Comparison of ENCODE assay signal across 8 mouse cellular contexts in the genomic region with DNA sequence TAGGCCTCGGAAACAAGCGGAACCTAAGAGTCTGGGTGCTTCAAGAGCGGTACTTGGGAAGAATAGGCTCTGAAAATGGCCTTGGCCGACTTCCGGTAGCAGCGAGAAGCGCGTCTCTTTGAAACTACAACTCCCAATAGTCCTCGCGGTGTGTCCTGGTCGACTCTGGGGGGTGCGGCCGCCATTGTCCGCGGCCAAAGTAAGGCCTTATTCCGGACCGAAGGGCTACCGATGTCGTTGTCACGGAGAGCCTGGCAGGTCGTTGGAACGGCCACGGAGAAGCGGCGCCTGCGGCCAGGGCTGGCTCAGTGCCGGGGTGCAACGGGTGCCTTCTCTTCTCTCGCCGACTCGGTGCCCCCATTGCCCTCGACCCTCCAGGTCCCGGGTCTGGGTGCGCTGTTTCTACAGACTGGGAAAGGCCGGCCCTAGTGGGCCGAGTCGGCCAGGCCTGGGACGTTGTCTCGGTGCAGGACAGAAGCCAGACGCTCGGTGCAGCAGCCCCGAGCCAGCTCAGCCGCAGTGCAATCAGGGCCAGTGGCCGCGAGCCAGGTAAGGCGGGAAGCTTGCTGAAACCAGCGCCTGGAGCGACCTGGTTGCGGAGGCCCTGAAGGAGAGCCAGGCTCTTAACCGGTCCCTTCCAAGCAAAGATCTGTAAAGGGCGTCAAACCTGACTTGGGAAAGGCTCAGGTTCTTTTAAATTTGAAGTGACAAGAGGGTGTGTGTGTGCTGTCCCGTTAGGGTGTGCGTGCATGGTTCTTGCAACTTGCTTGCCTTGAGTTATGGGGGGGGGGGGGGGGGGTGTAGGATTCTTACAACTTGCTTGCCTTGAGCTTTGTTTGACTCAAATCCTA. TPM values are rescaled to one million over a fixed set of nuclear protein-coding genes. Genes with fewer than 3 reads are reported as not detected.
DNase-seq lines count a peak whose midpoint lies in the region; ATAC-seq and TF ChIP-seq lines count a peak whose summit lies in the region.

A gene (plus strand): TSS at position 136 of the 851 bp plus-strand sequence.

- TF ChIP-seq CTCF in G1E (IDR thresholded peaks at IDR 0.05; ENCODE audit: low read depth, low read length), result no peak
- TF ChIP-seq CTCF in forebrain, postnatal 0 days (IDR thresholded peaks at IDR 0.05; ENCODE audit: low read depth), result peak; percentile 34

- H3K27me3 ChIP-seq in G1E (ENCODE audit: insufficient read depth, low read length), result no peaks in the 10 kb centered on the region
- H3K27me3 ChIP-seq in forebrain, postnatal 0 days (ENCODE audit: insufficient read depth, low read length), result no peaks in the 10 kb centered on the region
- no peaks in the 10 kb centered on the region for H3K27me3 ChIP-seq in lung, embryonic 15.5 days

- H3K36me3 ChIP-seq in G1E (replicated peaks), result peaks cover 25% of the 10 kb centered on the region
- H3K36me3 ChIP-seq in forebrain, postnatal 0 days (ENCODE audit: insufficient read depth), result peaks cover 30% of the 10 kb centered on the region
- H3K36me3 ChIP-seq in lung, embryonic 15.5 days, result peaks cover 32% of the 10 kb centered on the region

- DNase-seq in G1E (ENCODE audit: low spot score), result peak; percentile 78
- peak; percentile 90 for DNase-seq in cerebellum, adult 11-12 months
- peak; percentile 94 for DNase-seq in forebrain, postnatal 0 days
- peak; percentile 87 for DNase-seq in heart, postnatal 4 days
- DNase-seq in layer of hippocampus, adult 8-10 months (ENCODE audit: low spot score in 2 of 2), result peak; percentile 82 to 88
- DNase-seq in ovary, adult 18-20 months (ENCODE audit: low spot score), result peak; percentile 81
- DNase-seq in thymus, postnatal 0 days (ENCODE audit: low spot score), result peak; percentile 85

- peaks cover 3% of the 10 kb centered on the region; the same call in 1 of the 2 replicates for H3K4me1 ChIP-seq in G1E (ENCODE audit: insufficient read depth, low read depth, low read length)
- H3K4me1 ChIP-seq in forebrain, postnatal 0 days (ENCODE audit: insufficient read depth), result no peaks in the 10 kb centered on the region
- no peaks in the 10 kb centered on the region for H3K4me1 ChIP-seq in lung, embryonic 15.5 days

- no peaks in the 10 kb centered on the region for H3K9me3 ChIP-seq in G1E (replicated peaks)
- 0 out of 2 replicates have a peak, but pooled peaks cover 9% of the 10 kb centered on the region for H3K9me3 ChIP-seq in forebrain, postnatal 0 days (ENCODE audit: low read length)
- H3K9me3 ChIP-seq in lung, embryonic 15.5 days, result peaks cover 12% of the 10 kb centered on the region; the same call in 1 of the 2 replicates

- H3K4me3 ChIP-seq in G1E (ENCODE audit: low read depth, low read length), result peak within 1 kb of the TSS; percentile 97
- peak within 1 kb of the TSS; percentile 97 for H3K4me3 ChIP-seq in forebrain, postnatal 0 days (ENCODE audit: low read depth, low read length)
- peak within 1 kb of the TSS; percentile 60 for H3K4me3 ChIP-seq in lung, embryonic 15.5 days

- H3K4me2 ChIP-seq in forebrain, postnatal 0 days (ENCODE audit: low read depth), result peak within 1 kb of the TSS; percentile 53
- H3K4me2 ChIP-seq in lung, embryonic 15.5 days, result peak within 1 kb of the TSS; percentile 51

- H3K27ac ChIP-seq in forebrain, postnatal 0 days (ENCODE audit: low read depth, low read length), result peak within 1 kb of the TSS; percentile 93
- H3K27ac ChIP-seq in lung, embryonic 15.5 days, result peak within 1 kb of the TSS; percentile 84

- H3K9ac ChIP-seq in forebrain, postnatal 0 days, result peak within 1 kb of the TSS; percentile 98
- H3K9ac ChIP-seq in lung, embryonic 15.5 days, result peak within 1 kb of the TSS; percentile 79

- WGBS in forebrain, postnatal 0 days, result under 1% methylated on average over 52 of the region's 53 CpGs
- WGBS in lung, embryonic 15.5 days, result under 1% methylated on average over 53 of the region's 53 CpGs

- ATAC-seq in G1E (ENCODE audit: extremely low read depth, insufficient number of reproducible peaks, low FRiP score, poor library complexity, severe bottlenecking), result peak; percentile 100
- ATAC-seq in forebrain, postnatal 0 days, result peak; percentile 99
- ATAC-seq in lung, embryonic 15.5 days (ENCODE audit: borderline replicate concordance, extremely low read depth, low FRiP score, low TSS enrichment), result peak; percentile 97

RNA-seq across cellular contexts. Expression of the gene that starts here (rescaled TPM):
- total RNA-seq in G1E (2014; fragmentation: Nextera tagmentation) (27.5 and 30.6 TPM in 2 replicates), G1E (2017) (14.6 and 17.4 TPM in 2 replicates)
- 2.3 and 2.9 TPM in 2 replicates for polyA plus RNA-seq in G1E (2012)
- 35.2 and 45.2 TPM in 2 replicates for total RNA-seq in forebrain, postnatal 0 days (2014; rRNA removed)
- polyA plus RNA-seq in forebrain, postnatal 0 days (2015; fragmentation: Nextera tagmentation; extraction: Ambion mirVana), result 18.4 and 20.1 TPM in 2 replicates
- 10 to 100 TPM; 13.7 to 16.0 TPM for total RNA-seq in heart, postnatal 4 days (2021)
- total RNA-seq in layer of hippocampus, adult 8-10 months (2022), result 10 to 100 TPM; 12.8 to 17.2 (median 13.5) TPM
- polyA plus RNA-seq in lung, embryonic 15.5 days (2015; fragmentation: Nextera tagmentation; extraction: Ambion mirVana), result 22.1 and 24.3 TPM in 2 replicates
- 13.9 and 14.6 TPM in 2 replicates for polyA plus RNA-seq in thymus, postnatal 0 days (2015; fragmentation: Nextera tagmentation; extraction: Ambion mirVana)

Comparison
In these comparisons a context has a peak if more than half of its experiments do, and no peak if none do; other contexts are left out.
1. Peak in every context shown above with its lines: DNase-seq, ATAC-seq, H3K4me3 ChIP-seq and H3K27ac ChIP-seq.